Mouse (Mus musculus) c-Kit-positive CD71-positive TER-119-negative erythroid progenitor cells, embryonic 14.5 days (primary cell): Measurements from ENCODE around the gene Coro7.
A peak's percentile ranks its signal among the peaks of the same experiment; 100 is the strongest.
"Not testable (repeated sequence)": the region's sequence is repeated elsewhere in the genome, so short reads cannot be mapped to it uniquely, and the experiment has no call there.

Experiments used
- DNase-seq: peaks from one replicate; pipeline ENCODE4 v3.0.0-alpha.2; 2013; ENCODE audit warnings: low read depth

The Coro7 gene

DNA sequence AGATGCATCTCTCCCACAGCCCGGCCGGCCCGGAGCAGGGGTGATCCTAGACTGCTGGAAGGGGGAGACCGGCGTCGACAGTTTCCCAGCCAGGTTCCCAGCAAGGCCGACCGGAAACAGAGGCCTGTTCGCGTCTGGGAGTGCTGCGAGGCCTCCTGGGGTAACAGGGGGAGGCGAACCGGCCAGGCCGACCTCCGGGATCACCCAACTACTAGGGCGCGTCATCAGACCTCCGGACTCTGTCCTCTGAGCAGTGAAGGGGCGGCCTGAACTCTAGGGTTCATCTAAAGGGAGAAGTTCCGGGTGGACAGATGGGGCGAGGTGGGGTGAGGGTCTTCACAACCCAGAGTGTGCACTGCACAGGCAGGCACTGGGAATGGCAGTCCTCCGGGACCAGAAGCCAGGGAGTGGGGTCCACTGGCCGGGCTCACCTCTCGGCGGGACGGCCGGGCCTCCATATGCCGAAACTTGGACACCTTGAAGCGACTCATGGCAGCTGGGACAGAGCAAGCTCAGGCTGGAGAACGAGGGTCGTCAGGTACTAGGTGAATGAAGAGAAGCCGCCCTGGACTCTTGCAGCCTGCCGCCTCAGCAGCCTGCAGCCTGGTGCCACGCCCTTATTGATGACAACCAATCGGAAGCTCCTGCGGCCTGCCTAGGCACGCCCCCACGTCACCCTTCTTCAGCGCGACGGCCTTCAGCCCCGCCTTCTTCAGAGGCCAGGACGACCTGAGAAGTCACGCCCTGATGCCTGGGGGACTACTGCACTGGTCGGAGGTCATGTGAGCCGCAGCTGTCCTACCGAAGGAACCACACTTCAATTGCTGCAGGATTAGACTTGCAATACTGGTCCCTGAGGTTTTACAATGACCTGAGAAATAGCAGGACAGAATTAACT, at the start of gene Coro7:
TSS of gene Coro7 (minus strand) at position 657 of the 898 bp plus-strand sequence.
- peak; percentile 92 for DNase-seq

DNA sequence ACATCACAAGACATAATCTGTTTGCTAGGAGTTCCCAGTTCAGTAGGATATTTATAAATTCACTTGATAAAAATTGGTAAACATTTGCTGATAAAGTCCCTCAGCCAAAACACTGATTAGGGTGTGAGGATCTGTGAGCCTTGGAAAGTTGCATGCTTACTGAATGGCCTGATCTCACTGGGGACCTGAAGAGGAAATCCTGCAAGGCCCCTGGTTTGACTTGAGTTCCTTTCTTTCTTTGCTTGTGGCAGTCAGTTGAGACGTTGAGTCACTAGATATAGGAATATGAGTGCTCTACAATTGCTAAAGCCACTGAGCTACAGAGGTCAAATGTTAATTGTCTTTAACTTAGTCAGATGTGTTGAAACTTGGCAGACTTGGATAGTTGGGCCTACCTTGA, 48.4 kb upstream of the Coro7 start:
- no peak for DNase-seq

DNA sequence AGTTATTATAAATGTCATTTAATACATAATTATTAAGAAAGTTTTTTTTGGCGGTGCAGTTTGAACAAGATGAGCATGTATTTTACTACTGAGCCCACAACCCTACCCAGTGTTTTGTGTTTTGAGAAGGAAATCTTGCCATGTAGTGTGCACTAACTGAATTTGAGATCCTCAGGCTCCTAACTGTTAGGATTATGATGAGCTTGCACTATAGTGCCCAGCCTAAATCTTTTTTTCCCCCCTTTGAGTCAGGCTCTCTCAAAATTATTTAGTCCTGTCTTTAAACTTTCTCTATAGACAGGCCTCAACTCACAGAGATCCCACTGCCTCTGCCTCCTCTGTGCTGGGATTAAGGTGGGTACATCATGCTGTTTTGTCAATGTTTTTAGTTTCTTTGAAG, 47.9 kb upstream of the Coro7 start:
- no peak for DNase-seq

DNA sequence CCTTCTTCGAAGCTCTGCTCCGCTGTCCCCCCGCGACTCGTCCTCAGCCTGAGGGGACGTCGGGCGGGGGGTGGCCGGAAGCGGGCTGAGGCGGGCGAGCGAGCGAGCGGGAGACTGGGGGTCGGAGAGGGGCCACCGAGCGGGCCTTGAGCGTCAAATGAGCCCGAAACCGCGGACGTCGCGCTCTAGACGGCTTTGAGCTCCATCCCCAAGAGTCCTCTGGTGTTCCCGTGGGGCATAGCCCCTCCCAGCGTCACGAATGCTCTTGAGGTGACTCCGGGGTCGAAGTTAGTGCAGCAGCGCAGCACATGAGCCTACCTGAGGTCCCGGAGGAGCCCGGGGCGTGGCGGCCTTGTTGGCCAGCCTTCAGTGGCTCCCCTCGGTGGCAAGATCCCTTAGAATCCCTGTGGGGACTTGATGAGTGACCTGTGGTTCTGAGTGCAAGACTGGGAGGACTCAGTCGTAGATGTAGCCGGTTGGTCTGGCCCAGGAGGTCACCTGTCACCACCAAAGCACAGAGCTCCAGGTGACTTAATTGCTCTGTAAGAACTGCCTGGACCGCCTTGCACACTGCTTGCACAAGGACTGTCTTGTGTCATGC, 47.1 kb upstream of the Coro7 start:
- no peak for DNase-seq

DNA sequence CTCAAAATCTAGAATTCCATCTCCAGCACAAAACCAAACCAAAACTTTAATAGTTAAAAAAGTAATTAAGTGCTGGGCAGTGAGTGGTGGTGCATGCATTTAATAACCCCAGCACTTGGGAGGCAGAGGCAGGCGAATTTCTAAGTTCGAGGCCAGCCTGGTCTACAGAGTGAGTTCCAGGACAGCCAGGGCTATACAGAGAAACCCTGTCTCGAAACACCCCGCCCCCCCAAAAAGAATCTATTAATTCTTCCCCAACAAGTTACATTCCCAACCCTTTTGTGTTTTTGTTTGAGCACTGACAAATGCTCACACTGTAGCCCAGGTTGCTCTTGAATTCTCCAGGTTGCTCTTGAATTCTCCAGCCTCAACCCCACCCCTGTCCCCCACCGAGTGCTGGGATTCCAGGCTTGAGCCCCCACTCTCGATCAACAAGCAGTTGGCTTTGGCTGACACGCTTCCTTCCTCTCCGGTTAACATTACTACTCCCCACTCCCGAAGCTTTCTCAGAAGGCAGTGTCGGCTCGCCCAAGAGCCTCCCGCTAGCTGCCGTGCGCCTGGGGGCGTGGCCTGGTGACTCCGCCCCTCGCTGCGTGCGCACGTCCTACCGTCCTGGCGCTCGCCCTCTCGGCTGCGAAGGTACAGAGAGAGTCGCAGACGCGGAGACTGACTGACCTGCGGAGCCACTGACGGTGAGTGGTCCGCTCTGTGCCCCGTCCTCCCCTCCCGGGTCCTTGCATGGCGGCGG, 46.4 kb upstream of the Coro7 start, which contains the start of gene Hmox2:
TSS of gene Hmox2 (plus strand) at position 582 of the 748 bp plus-strand sequence.
- peak; percentile 84 for DNase-seq

DNA sequence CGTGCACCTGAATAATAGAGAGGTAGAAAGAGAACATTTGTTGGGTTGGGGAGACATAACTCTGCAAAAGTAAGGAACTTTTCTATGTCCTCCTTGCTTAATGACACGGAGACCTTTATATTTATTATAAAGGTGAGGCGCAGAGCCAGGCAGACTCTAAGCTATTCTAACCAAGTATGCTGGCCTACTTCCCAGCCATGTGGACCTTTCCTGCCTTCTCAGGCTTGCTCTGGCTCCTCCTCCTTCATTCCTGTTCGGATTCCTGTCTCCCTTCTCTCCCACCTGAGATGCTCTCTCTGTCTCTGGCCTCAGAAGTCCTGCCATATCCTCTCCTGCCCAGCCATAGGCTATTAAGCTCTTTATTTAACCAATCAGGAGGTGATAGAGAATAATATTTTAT, 45.7 kb upstream of the Coro7 start:
- DNase-seq = no peak

DNA sequence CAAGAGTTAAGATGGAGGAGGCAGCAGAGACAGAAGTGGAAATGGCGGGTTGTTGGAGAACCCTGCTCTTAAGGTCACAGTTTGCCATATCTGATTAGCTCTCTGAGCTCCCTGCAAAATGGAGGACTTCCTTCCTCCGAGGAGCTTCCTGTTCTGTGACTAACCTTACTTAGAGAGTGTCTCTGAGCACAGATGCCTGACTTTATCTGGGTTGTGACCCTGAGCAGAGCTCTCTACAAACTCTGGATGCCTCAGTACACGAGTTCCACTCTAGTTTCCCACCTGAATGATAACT, 43.3 kb upstream of the Coro7 start:
- no peak for DNase-seq

DNA sequence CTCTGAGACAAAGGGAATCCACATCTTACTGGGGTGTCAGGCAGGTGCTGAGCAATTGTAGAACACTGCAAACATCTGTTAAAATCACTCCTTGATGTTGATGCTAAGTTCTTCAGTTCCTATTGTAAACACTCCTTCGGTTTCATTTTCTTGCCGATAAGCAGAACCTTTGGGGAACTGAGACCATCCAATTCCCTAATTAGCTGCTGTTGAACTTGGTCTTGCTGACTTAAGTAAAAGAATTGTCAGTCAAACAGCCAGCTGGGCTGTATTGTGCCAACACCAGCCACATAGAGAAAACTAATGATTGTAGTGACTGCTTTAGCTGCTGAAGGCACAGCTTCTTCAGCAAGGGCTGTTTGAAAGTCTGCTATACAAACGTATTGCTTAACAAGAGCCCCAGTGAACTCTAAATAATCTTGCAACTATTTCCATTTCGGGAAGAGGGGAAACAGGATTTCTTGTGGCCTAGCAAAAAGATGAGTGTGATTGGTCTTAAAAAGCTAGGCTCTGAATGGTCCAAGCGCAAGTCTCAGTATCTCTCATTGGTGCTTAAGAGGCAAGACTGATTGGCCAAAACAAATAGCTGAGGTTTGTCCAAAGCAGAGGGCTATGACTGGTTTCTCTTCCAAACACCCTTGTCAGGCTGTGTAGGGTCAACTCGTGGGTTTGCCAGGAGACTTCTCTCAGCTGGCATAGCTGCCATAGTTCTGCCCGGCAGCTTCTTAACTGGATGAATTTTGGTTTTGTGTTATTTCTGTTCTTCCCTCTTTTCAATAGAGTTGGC, 42.7 kb upstream of the Coro7 start:
- no peak for DNase-seq

DNA sequence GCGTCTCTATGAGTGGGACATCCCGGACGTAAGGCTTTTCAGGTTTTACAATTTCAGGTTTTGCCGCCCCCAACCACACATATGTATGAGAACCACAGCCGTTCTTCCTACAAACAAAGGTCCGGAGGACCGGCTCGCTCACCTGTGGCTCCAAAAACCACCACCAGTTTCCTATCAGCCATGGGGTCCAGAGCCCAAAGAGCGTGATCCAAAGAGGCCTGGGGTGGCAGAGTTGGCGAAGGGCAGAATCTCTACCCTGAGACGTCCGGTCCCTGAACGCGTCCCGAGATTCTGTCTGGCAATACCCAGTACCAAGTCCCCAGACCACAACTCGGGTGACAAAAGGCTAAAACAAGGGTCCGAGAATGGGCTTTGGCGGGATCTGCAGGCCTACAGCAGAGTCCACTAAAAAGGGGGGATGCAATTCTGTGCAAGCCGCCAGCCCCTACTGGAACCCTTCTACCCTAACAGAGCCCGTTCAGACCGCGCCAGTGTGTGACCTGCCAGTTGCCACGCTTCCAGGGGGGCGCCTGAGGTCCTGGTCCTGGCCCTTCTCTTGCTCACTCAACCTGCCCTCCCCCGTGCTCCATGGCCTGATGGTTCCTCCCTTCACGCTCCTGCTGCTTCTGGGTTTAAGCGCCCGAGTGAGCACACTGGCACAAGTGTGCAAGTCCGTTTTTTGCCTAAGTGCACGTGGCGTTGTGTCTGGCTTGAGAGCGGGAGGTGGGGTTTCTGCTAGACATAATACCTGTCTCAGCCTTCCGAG, 39.4 kb upstream of the Coro7 start, which contains the start of gene Nmral1:
TSS of gene Nmral1 (minus strand) at position 604 of the 766 bp plus-strand sequence.
- peak; percentile 70 for DNase-seq

DNA sequence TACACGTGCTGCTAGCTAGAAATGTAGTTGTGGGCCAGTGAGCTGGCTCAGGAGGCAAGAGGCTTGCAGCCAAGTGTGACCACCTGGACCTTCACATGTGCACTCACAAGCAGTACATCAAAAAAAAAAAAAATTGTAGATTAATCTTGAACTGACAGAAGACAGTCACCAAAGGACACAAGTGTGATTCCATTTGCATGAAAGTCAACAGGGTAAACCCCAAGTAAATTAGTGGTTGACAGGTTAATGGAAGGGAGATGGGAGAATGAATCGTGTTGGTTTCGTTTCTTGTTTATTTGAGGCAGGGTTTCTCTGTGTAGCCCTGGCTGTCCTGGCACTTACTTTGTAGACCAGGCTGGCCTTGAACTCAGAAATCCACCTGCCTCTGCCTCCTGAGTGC, 38.3 kb upstream of the Coro7 start:
- no peak for DNase-seq

DNA sequence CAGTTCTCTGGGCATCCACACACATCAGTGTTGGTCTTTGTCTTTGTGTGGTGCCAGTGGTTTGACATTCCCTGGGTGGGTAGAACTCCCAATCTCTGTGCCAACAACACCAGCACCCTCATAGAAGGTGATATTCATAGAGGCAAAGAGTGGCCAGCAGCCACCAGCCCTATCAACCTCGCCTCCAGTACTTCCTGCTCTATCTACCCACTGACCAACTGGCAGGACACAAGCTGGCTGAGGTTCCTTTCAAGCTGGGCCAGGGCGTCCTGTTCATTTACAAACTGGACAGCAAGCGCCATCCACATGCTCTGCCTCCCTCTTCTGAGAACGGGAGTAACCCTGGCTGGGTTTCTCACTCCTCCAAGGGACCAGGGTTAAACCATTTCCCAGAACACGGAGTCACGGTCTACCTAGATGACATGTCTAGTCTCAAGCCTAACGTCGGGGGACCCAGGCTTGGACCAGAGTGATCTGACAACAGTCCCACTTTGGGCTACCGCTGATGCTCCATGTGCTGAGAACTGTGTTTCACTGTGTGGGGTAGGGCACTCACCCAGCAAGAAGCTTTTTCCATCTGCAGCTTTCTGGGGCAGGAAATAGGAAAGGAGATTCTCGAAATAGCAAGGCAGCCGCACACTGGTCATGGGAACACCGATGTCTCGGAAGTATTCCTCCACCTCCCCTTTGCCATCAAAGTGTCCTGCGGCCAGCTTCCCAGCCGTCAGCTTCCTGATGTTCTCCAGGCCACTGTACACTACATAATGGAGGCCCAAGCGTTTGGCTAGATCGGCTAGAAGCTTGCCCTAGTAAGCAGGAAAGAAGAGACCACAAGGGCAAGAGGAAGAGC, 34.5 kb upstream of the Coro7 start:
- DNase-seq = no peak

DNA sequence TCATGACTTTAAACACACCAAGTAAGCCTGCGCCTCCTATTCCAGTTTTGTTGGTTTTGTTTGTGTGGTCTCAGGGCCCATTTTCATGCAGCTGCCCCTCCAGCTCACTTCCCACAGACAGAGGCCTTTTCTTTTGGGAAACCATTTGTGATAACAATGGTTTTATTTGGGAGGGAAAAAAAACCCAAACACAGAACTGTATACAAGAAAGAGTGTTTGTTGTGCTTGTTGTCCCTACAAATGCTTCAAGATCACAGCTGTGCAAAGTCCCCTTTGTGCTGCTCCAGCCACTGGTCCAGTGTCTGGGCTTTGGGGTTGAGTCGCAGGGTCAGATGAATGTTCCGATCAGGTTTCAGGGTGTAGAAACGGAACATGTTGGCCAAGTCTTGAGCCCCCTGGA, 31.6 kb upstream of the Coro7 start:
- no peak for DNase-seq

DNA sequence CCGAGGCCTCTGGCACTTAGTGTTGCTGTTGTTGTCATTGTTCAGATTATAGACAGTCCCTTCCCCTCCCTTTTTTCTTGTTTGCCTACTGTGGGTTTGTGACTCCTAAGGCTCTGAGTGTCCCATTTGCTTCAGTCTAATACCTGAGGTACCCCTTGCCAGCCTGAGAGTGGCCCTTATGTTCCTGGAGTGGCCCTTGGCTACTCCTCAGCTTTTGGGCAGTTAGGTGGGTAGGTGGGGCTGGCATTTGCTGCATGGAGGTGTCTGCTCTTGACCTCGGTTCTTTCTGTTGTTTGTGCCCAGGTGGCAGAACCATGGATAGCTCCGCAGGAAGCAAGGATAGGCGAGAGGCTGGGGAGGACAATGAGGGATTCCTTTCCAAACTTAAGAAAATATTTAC, 26.0 kb upstream of the Coro7 start:
- DNase-seq = no peak

DNA sequence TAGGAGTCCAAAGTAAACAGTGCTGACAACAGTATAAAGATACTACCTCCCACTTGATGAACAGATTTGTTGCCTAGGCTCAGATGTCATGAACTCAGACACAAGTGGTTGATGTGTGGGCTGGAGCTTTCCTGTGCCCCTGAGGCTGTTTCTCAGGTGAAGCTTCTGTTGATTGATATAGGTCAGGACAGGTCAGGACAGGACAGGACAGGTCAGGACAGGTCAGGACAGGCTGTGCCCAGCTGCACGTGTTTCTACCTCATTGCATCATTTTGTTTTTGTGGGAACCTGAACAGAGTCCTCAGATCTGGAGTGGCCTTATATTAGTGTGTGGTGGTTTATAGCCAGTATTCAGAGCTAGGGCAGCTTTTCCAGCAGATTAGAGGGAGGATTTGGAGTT, 23.1 kb upstream of the Coro7 start:
- no peak for DNase-seq

DNA sequence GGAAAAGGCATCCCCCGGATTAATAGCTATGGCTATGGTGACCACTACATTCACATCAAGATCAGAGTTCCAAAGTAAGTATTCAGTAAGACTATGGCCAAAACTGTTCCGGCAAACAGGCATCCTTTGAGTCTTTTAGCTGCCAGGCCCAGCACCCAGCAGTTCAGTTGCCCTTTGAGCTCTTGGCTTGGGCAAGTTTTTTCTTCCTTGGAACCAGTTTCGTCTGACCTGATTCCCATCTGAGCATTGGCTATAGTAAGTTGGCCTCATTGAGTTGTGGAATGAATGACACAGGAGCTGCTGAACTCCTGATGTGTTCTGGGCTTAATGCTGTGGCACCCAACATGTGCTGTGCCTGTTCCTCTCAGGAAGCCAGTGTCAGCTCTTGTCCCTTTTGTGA, 21.6 kb upstream of the Coro7 start:
- no peak for DNase-seq

DNA sequence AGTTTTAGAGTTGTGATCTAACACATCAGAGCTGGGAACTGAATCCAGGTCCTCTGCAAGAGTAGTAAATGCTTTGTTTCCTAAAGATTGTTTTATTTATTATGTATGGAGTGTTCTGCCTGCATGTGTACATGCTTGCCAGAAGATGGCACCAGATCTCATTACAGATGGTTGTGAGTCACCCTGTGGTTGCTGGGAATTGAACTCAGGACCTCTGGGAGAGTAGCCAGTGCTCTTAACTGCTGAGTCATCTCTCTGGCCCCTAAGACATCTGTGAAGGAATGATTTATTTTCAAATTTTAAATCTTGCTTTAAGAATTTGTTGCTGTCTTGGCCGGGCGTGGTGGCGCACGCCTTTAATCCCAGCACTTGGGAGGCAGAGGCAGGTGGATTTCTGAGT, 9.8 kb upstream of the Coro7 start:
- not testable (repeated sequence) for DNase-seq

DNA sequence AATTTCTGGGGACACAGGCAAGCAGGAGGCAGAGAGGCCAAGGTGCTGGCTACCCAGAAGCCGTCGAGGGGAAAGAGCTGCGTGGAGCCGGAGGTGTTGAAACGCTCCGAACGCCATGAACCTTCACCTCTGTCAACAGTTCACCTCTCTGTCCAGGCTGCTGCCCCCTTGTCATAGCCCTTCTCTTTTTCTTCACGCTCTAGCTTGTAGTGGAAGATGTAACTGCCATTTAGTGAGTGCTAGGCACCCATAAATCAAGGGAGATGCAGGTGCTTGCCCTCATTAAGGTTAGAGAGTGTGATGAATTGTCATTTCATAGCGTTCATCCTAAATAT, 4.8 kb upstream of the Coro7 start:
- DNase-seq = peak; percentile 44

DNA sequence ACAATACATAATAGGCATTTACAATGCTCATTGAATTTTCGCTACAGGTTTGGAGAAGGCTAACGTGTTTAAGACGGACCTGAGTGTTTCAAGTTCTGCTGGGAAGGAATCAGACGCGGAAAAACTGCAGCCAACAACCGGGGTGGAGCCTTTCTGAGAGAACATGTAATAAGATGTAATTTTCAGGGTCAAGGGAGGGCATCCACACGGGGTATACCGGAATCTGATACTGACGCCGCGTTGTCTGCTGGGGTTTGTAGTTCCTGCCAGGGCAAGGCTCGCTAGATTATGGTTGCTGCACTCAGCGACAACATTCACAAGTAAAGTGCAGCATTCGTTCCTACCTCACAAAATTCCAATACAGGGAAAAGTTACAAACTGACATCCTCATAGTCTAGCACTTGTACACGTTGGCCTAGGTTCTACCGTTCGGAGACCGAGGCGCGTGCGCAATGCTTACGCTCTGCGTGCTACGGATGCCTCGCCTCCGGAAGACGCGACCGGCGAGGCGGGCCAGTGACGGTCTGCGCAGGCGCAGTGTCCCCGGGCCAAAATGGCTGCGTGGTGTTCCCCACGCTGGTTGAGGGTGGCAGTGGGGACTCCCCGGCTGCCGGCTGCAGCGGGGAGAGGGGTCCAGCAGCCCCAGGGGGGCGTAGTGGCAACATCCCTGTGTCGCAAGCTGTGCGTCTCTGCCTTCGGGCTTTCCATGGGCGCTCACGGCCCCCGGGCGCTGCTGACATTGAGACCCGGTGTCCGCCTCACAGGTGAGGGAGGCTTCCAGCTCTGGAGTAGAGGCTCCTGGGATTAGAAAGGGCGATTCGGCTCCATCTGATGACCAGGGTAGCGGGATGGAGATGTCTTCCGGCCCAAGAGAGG, 4.2 kb upstream of the Coro7 start:
- peak; percentile 90 for DNase-seq

DNA sequence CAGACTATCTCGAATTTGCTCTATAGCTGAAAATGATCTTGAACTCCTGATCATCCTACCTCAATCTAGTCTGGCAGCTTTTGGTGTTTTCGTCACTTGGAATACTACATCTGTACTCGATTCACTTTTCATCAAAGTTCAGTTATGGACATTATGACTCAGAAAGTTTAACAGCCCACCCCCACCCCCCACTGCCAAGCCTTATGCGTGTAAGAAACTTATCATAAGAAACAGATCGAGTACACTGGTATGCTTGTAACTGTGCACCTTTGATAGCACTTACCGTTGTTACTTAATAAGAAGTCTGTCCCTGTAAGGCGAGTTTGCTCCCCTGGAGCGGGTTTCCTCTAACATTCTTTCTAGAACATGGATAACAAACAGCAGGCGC, 3.6 kb upstream of the Coro7 start:
- peak; percentile 68 for DNase-seq
